Mouse (Mus musculus): ENCODE measurements around the gene Cd276. TPM values are rescaled to one million over a fixed set of nuclear protein-coding genes. Genes with fewer than 3 reads are reported as not detected.

Cd276 gene
- total RNA-seq, 2 experiments from 2014 or later, result 37.8 to 40.3 TPM

DNA sequence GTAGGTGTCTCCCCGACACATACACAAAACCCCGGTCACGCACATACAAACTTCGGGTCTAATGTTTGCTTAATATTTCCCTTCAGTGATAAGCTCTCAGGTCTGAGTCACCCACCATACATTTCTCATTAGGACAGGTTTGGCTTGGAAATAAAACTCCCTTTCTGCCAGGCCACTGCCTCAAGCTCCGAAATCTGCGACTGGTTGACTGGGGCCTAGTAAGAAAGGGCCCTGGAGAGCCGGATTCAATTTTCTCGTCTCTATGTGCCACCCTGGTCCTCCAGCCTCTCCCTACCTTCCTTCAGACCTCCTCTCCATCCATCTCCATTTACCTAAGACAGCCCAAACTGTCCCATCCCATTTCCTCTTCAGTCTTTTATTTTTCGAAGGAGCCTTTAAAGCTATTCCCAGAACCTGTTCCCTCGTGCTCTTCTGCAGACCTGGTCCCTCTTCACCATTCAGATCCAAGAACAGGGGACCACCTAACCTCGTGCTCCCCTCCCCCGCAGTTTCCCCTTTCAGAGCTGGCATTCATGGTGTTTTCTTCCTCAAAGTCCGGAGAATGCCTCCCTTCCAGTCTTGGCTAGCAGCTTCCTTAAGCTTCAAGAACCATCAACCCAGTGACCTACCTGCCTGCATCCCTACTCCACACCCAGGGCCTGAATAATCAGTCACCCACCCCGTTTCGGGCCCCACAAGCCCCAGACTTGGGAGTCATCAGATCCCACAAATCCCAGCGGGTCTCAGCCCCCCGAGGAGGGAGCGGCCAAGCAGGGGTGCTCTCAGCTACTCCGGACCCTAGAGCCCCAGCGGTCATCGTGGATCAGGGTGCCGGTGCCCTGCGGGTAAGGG is 955 bp downstream of the Cd276 start:
- no peak for DNase-seq (ENCODE audit: low spot score in 2 of 2)

DNA sequence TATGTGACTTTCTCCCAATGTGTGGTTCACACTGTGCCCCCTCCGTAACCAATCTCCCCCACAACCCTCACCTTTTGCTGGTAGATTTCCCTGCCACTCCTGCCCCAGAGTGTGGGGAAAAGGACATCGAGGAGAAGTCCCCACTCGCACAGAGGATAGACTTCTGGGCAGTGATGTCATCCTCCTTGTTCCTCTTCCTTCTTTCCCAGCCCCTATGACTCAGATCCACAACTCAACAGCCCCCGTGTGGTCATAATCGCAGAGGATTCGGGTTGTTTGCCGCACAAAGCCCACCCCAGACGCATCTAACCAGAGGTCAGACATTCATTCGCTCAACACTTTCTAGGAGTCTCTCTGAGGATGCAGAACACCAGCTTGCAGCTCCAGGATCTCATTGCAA is 3.2 kb downstream of the Cd276 start:
- no peak for DNase-seq (ENCODE audit: low spot score in 2 of 2)

DNA sequence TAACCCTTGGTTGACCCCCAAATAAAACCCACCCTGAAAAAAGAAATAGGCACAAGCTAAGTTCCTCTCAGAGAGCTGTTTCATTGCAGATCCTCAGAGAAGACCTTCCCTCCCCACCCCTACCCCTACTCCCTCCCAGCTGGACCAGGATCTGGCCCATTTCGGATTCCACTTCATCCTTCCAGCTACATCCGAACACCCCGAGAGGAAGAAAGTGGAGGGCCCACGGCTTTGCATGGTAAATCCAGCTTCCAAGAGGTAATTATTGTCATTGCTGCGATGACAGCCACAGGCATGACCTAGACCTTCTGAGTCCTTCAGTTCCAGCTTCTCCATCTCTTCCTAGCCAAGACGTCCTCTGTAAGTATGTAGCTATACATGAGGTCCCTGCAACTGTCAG is 4.3 kb downstream of the Cd276 start:
- DNase-seq (ENCODE audit: low spot score in 2 of 2), result no peak

DNA sequence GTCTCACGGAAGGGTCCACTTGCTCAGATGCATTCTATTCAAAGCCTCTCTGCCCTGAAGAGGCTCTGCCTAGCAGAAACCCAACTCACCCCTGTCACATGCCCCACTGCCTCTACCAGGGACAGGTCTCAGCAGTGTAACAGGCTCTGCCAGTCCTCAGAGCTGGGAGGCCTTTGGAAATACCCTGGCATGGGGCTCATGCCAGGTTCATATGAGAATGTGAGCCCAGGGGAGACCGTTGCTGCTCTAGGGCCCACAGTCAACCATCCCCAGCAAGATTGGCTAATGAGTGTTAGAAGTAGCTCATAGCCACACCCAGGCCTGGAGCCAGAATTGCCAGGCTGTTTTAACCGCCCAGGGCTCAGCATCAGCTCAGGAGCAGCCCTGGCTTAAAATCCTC is 5.5 kb downstream of the Cd276 start:
- DNase-seq (ENCODE audit: low spot score in 2 of 2), result no peak

DNA sequence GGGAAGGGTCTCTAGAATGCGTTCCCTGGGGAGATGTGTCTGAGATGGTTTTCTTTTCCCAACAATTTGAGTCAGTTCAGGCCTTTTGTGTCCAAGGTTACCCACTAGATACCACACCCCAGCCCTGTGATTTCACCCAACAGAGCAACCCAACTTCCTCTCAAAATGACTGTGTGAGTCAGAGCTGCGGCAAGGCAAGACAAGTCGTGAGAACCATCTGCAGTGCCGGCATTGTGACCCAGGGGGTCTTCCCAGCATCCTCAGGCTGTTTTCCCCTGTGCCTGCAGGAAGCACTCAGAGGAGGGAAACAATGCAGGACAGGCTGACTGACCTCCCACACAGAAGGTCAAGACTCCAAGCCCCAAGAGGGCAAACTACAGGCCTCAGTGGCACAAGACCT is 6.3 kb downstream of the Cd276 start:
- no peak for DNase-seq (ENCODE audit: low spot score in 2 of 2)

DNA sequence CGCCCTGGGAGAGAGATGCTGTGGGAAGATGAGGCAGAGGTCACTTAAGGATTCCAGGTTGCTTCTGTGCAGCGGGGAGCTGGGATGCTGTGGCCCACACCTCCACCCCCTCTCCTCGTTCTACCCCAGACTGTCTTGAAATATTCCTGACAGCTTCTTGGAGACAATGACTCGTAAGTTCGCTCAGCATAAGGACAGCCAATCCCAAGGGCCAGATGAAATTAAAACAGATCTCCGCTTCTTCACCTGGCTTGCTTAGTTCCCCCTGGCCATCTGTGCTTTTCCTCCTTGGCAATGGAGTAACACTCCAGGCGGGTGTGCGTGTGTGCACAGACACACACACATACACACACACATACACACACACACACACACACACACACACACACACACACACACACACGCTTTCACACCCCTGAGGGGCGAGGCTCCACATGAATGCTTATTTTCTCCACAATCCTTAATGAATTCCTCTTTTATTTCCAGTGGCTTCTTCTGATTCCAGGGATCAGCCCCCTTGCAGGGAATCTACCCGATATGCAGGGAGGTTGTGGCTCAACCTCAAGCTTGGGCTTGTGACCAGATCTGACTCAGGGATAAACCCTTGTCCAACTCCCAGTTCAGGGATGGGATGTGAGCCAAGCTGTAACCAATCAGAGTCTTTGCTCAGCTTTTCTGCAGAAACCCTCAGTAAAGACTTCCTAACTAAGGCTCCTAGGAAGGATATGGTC is 8.4 kb downstream of the Cd276 start:
- DNase-seq (ENCODE audit: low spot score in 2 of 2), result peak in 1 of 2 experiments; percentile 78

DNA sequence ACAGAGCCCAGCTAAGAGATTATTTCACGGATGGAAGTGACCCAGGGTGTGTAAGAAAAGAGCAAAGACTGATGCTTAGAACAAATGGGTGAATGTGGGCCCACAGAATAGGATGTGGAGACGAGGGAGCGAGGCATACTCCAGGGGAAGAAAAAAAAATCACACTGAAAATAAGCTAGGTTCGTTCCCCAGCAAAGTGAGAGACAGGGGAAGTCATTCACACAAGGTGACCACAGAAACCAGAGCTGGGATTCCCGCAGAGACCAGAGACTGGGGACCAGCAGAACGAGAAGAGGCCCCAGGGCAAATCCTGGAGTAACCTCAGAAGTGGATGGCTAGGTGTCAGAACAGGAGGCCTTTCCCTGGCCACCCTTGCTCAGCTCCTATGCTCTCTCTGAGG is 9.8 kb downstream of the Cd276 start:
- no peak for DNase-seq (ENCODE audit: low spot score in 2 of 2)

DNA sequence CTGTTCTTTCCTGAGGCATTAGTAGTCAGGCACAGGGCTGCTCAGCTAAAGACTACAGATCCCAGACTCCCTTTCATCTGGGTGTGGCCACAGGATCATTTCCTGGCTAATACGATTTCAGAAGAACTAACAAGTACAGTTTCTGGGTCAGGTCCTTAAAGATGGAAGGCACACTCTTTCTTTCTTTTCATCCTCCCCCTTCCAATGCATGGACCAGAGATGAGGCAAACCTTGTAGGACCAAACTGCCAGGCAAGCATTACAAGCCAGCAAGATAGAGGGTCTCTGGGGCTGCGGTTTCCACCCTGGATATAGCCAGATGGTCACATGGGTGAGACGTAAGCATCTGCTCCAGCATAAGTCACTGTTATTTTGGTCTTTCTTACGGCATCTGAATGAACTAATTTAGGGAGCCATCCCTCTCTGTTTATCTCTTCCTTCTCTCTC is 10.3 kb downstream of the Cd276 start:
- DNase-seq (ENCODE audit: low spot score in 2 of 2), result no peak

DNA sequence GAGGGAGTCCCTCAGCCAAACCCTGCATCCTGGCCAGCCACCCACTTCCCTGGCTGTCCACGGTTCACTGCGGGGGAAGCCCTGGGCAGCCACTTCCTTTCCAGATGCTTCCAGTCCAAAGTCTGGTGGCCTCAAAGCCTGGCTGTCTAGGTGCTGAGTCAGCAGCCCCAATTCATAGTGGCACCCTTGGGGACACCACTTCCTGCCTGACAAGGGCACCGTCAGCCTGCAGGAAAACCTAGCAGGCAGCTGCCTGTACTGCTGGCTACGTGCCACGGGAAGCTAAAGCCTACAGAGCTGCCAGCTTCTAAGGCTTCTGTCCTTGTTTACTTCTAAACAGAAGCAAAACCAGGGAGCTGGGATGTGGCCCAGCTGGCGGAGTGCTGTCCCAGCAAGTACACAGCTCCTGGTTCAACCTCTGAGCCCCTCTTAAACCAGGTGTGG is 13.3 kb downstream of the Cd276 start:
- peak; percentile 68 to 86 for DNase-seq (ENCODE audit: low spot score in 2 of 2)

DNA sequence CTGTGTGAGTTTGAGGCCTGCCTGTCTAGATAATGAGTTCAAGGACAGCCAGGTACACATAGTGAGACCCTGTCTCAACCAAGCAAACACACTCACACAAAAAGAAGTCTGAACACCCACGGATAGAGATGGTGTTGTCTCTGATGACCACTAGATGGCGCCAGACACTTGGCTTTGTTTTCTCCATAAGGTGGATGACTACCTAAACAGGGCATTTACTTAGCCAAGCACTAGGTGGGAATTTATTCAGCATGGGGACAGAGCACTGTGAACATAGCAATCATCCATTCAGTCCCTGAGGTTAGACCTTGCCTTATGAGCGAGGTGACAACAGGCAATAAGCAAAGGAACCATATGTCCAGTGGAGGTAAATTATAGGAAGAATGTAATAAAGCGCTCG is 15.4 kb downstream of the Cd276 start:
- peak in 1 of 2 experiments; percentile 47 for DNase-seq (ENCODE audit: low spot score in 2 of 2)

DNA sequence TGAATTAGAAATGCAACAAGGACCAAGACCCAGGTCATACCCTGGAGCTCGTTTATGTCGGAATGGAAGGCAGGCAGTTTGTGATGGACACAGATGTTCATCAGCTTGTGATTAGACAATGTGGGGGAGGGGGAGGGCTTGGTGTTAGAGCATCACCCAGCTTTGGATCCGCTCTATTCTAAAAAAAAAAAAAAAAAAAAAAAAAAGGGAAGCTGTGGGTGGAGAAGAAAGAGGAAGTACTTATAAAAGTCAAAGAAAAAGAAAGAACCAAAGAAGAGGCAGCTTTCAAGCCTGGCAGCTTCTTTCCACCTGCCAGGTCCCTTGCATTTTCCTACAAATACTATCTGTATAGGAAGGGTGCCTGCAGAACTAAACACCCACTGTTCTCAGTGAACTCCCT is 17.5 kb downstream of the Cd276 start:
- DNase-seq (ENCODE audit: low spot score in 2 of 2), result no peak

DNA sequence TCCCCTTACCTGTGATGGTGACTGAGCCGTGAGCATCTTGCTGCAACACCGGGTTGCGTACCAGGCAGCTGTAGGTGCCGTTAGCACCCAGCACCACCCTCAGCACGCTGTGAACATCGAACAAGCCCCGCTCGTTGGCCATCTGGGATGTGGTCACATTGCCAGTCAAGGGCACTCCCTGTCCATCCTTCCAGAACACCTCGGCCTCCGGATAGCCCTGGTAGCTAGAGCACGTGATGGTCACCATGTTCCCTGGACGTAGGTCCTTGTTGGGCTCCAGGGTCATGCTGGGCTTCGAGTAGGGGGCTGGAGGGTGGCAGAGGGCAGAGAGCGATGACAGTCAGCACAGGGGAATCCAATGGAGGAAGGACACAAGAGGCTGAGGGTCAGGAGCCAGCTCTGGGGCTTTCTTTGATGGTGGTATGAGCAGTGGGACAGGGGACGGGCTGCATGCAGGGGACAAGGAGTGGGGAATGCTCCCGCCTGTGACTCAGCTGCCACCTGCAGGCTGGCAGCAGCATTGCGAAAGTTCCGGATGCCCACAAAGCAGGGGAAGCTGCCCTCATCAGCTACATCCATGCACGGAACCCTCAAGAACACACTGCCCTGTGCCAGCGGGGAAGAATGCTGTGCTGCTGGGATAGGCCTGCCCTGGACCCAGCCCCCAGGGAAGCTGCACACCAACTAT is 19.6 kb downstream of the Cd276 start:
- DNase-seq (ENCODE audit: low spot score in 2 of 2), result no peak

DNA sequence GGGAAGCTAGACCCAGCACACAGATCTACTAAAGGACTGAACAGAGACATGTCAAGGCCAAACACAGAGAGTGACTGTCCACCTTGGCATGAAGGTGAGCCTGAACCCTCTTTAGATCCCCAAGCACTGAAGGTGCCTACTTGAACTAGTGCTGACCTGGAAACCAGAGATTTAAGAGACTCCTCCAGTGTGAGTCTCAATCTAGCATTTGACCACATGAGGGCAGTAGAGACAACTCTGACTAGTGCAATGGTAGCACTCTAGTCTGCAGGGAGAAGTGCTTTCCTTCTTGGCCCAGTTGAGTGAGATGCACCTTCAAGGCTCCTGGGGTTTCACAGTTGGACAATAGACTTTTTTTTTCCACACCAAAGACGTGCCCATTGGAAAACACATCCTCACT is 20.5 kb downstream of the Cd276 start:
- DNase-seq (ENCODE audit: low spot score in 2 of 2), result peak in 1 of 2 experiments; percentile 47

DNA sequence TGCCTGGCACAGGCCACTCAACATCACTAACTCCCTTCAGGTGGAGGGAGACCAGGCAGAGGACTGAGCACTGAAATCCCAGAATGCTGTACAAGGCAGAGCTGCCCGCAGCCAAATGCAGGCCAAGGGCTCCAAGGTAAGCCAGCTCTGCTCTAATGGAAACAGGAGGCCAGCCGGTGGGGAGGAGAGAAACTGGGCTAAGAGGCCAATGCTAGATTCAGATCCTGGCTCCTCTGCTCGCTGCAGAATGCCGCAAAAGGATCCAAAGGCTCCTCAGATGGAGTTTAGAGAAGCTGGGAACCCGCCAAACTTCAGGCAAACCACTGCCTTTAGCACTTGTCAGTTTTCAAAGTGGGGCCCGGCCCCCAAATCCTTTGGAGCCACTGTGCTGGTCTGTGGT is 21.9 kb downstream of the Cd276 start:
- DNase-seq (ENCODE audit: low spot score in 2 of 2), result no peak

DNA sequence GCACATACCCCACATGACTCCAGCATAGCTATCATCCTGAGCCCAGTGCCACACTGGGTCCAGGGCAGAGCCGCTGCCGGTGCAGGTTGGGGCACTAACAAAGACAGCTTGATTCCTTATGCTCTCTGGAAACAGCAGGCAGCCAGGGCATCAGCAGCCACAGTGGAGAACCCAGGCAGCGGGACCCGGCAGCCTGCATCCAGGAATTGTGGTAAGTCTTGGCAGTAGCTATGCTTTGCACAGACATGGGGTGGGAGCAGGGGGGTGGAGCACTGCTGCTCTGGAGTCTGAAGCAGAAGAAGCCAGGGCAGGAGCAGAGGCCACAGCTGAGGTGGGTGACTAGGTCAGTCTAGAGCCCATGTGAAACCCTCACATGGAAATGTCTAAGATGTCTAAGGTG is 23.0 kb downstream of the Cd276 start:
- no peak for DNase-seq (ENCODE audit: low spot score in 2 of 2)

DNA sequence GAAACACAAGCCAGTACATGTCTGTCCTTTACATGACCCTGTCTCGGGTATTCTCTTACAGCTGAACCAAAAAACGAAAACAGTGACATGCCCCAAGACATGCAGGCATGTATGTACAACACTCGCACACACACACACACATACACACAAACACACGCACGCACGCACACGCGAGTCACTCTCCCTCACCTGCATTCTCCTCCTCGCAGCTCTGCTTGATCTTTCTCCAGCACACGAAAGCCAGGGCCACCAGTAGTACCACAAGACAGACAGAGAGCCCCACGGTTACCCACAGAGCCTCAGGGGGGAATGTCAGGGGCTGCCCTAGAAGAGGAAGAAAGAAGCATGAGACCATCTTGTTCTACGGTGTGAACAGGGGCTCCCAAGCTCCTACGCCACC is 24.8 kb downstream of the Cd276 start:
- no peak for DNase-seq (ENCODE audit: low spot score in 2 of 2)

DNA sequence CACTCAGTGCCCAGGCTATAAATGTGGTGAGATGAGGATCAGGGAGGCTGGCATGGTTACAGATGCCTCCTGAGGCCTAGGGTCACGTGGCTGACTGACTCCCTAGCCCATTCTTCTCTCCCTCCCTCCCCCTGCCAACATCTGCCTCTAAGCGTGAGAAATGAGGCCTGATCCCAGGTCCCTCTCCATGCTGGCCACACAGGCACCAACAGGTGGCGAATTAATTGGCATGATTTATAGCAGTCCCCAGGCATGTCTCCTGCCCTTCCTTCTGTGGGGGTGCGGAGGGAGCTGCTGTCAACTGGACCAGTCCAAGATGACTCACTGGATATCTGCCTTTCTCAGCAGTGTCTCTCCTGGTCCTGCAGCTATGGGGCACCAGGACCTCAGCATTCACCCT is 27.4 kb downstream of the Cd276 start:
- DNase-seq (ENCODE audit: low spot score in 2 of 2), result no peak

DNA sequence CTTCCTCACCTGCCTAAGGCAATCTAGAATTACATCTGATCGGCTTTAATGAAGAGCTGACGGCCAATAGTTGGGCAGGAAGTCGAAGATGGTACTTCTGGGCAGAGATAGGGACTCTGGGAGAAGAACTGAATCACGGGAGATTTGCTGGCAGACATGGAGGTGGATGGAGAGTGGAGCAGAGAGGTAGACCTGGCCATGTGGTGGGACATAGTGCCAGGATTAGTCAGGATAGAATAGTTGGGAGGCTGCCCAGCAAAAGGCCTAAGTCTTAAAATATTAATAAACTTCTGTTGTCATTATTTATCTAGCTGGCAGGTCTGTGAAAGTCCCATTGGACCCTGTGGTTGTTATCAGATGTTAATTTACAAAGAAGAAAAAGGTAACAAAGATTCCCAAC is 30.1 kb downstream of the Cd276 start:
- no peak for DNase-seq (ENCODE audit: low spot score in 2 of 2)

DNA sequence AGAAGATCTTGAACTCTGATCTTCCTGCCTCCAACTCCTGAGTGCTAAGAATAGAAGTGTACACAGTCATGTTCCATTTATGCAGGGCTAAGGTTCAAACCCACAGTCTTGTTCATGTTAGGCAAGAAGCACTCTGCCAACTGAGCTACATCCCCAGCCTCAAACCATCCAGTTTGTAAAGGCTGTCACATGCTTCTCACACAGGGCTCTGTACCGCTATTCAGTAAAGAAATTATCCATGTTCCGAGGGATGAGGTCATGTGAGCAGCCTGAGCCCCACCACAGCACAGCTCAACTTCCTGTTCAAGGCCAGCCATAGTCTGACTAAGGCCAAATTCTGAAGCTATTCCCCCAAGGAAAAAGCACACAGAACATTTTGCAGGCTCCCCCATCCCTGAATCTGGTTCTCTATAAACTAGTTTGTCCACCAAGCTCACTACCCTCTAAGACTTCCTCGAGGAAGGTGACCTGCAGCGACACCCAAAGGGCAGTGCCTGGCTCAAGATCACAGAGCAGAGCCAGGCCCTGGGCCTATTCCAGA is 33.3 kb downstream of the Cd276 start:
- DNase-seq (ENCODE audit: low spot score in 2 of 2), result no peak

DNA sequence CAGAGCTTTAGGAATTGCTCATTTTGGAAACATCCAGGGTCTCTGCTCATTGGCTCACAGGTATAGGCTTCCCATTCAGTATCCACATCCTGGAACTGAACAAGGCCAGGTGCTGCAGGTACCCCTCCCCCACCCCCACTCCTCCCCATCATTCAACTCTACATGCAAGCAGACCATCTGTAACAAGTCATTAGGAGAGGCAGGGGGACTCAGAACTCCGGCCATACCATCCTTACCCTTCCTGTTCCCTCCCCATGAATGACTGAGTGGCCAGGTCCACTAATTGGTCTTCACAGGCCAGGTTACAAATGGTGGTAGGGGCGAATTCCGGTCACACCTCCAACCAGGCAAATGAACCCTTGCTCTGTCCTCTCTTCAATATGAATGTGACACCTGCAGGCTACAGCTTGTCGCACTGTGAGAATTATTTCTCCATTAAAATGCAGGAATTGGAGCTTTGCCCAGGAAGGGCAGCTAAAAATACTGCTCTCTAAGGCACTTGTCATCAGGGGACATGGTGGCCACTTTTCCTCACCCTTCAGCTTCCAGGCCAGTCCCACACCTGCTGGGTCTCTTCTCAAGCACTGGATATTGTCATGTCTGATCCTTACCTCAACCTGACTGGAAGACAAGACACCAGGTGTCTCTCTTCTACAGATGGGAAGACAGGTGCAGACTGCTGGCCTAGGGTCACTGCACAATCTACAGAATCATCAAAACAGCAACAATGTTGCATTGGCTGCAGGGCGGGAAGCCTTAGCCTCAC is 34.2 kb downstream of the Cd276 start:
- no peak for DNase-seq (ENCODE audit: low spot score in 2 of 2)

DNA sequence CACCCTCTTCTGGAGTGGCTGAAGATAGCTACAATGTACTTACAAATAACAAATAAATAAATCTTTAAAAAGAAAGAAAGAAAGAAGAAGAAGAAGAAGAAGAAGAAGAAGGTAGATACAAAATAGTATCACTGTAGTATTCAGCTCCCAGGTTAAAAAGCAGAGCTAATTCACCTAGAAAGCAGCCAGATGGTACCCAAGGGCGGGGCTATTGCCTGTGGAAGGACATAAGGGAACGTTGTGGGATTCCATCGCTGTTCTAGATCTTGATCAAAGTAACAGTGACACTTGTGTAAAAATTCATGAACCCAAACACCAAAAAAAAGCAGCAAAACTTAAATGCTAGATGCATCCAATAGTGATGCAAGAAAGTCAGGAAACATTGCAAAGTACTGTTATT is 35.3 kb downstream of the Cd276 start:
- DNase-seq (ENCODE audit: low spot score in 2 of 2), result no peak

Measured in gastrocnemius, postnatal 4 days (tissue).